Mouse (Mus musculus): ENCODE data around the gene Orai1. TPM values are rescaled to one million over a fixed set of nuclear protein-coding genes. Genes with fewer than 3 reads are reported as not detected.

Orai1 gene
- polyA plus RNA-seq, 1 experiment: 10.8 TPM

DNA sequence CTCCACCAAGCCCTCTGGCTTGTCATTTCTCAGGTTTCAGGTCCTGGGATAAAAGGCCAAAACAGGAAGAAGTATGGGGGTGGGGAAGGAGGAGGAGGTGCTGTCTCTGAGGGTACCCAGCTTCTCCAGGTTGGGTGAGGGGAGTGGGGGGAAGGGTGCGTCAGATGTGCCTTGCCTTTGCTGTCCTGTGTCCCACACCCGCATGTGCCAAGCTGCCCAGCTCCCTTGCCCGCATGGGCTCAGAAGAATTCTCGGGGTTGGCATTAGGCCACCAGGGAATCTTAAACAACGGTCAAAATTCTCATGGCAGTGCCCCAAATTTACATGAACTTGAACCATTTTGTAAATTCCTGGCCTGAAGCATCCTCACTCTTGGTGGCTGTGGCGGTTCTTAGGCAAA is 11.5 kb downstream of the Orai1 start:
- no peak overlapping the region for H3K4me3 ChIP-seq (ENCODE audit: insufficient read depth, poor library complexity, severe bottlenecking)
- H3ac ChIP-seq (ENCODE audit: control insufficient read depth, insufficient read length, low read depth): no peak overlapping the region
- H3K79me2 ChIP-seq (ENCODE audit: control insufficient read depth, insufficient read depth): no peaks in the 10 kb centered on the region
- no peaks in the 10 kb centered on the region for H3K27me3 ChIP-seq (ENCODE audit: control insufficient read depth, insufficient read depth, insufficient read length)
- no peaks in the 10 kb centered on the region for H3K36me3 ChIP-seq (ENCODE audit: control insufficient read depth, insufficient read depth)
- H3K79me3 ChIP-seq (ENCODE audit: low read depth): no peaks in the 10 kb centered on the region
- TF ChIP-seq USF1 (IDR thresholded peaks at IDR 0.05; ENCODE audit: low read depth) (no peak), MYOD1 (IDR thresholded peaks at IDR 0.05; ENCODE audit: control insufficient read depth, insufficient read length, low read depth) (no peak), MYOG (IDR thresholded peaks at IDR 0.05; ENCODE audit: control insufficient read depth, extremely low read depth, insufficient read length) (no peak), CEBPB (IDR thresholded peaks at IDR 0.05; ENCODE audit: low read depth) (no peak), MAX (IDR thresholded peaks at IDR 0.05) (no peak), FOSL1 (IDR thresholded peaks at IDR 0.05; ENCODE audit: insufficient read depth, low read length, poor library complexity, severe bottlenecking) (no peak)

DNA sequence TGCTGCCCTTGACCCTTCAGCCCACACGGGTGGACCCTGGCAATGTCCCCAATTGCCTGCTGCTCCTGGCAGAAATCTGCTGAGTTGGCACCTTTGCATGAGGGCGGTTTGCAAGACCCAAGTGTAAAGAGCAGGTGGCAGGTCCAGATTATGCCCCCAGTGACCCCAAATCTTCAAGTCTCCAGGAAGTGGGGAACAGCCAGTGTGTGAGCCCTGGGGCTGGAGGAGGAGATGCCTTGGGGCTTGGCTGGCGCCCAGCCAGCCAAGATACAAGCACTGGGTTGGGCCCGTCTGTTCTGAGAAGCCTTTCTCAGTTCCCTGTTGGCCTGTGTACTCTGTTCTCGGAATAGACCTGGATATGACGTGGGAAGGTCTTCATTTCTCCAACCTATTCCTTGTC is 12.6 kb downstream of the Orai1 start:
- H3K4me3 ChIP-seq (ENCODE audit: insufficient read depth, poor library complexity, severe bottlenecking): no peak overlapping the region
- H3K79me2 ChIP-seq (ENCODE audit: control insufficient read depth, insufficient read depth): no peaks in the 10 kb centered on the region
- H3K79me3 ChIP-seq (ENCODE audit: low read depth): no peaks in the 10 kb centered on the region
- no peak overlapping the region for H3ac ChIP-seq (ENCODE audit: control insufficient read depth, insufficient read length, low read depth)
- TF ChIP-seq MYOG (IDR thresholded peaks at IDR 0.05; ENCODE audit: control insufficient read depth, extremely low read depth, insufficient read length) (no peak), MYOD1 (IDR thresholded peaks at IDR 0.05; ENCODE audit: control insufficient read depth, insufficient read length, low read depth) (no peak), CTCF (IDR thresholded peaks at IDR 0.05; ENCODE audit: control insufficient read depth, insufficient read depth, insufficient read length) (no peak), CEBPB (IDR thresholded peaks at IDR 0.05; ENCODE audit: low read depth) (no peak), FOSL1 (IDR thresholded peaks at IDR 0.05; ENCODE audit: insufficient read depth, low read length, poor library complexity, severe bottlenecking) (no peak), USF1 (IDR thresholded peaks at IDR 0.05; ENCODE audit: low read depth) (no peak), MAX (IDR thresholded peaks at IDR 0.05) (no peak)
- H3K36me3 ChIP-seq (ENCODE audit: control insufficient read depth, insufficient read depth): no peaks in the 10 kb centered on the region
- H3K27me3 ChIP-seq (ENCODE audit: control insufficient read depth, insufficient read depth, insufficient read length): no peaks in the 10 kb centered on the region

DNA sequence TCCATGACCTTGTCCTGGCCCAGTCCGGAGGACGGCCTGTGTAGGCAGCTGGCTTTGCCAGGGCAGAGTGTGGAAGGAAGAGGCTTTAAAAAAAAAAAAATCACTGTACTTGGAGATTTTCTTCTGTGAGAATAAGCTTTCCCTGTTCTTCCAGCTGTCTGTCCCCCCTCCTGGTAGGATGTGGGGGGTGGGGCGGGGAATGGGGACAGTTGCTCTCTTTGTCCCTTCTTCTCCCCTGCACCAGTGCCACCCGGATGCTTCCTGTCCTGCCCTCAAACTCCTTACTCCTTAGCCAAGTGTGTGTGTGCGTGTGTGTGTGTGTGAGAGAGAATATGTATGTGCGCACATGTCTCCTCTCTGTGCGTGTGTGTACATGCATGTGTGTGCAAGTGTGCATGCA is 14.9 kb downstream of the Orai1 start:
- Histone ChIP-seq H3K27me3 (ENCODE audit: control insufficient read depth, insufficient read depth, insufficient read length) (no peaks in the 10 kb centered on the region), H3K79me3 (ENCODE audit: low read depth) (no peaks in the 10 kb centered on the region), H3K4me3 (ENCODE audit: insufficient read depth, poor library complexity, severe bottlenecking) (no peak overlapping the region)

DNA sequence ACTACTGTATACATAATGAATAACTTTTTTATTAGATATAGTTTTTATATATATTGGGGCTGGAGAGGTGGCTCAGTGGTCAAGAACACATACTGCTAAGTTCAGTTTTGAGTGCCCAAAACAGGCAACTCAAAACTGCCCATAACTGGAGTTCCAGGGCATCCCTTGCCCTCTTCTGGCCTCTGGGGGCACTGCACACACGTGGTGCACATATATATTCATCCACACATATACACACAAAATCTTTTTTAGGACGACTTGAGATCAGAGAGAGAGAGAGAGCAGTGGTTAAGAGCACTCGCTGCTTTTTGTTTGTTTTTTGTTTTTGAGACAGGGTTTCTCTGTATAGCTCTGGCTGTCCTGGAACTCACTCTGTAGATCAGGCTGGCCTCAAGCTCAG is 16.4 kb downstream of the Orai1 start:
- Histone ChIP-seq H3K27me3 (ENCODE audit: control insufficient read depth, insufficient read depth, insufficient read length) (no peaks in the 10 kb centered on the region), H3K4me3 (ENCODE audit: insufficient read depth, poor library complexity, severe bottlenecking) (no peak overlapping the region), H3K79me2 (ENCODE audit: control insufficient read depth, insufficient read depth) (no peaks in the 10 kb centered on the region), H3K79me3 (ENCODE audit: low read depth) (no peaks in the 10 kb centered on the region), H3ac (ENCODE audit: control insufficient read depth, insufficient read length, low read depth) (no peak overlapping the region), H3K36me3 (ENCODE audit: control insufficient read depth, insufficient read depth) (no peaks in the 10 kb centered on the region)
- TF ChIP-seq MYOD1 (IDR thresholded peaks at IDR 0.05; ENCODE audit: control insufficient read depth, insufficient read length, low read depth) (no peak), USF1 (IDR thresholded peaks at IDR 0.05; ENCODE audit: low read depth) (no peak), MAX (IDR thresholded peaks at IDR 0.05) (no peak), CEBPB (IDR thresholded peaks at IDR 0.05; ENCODE audit: low read depth) (no peak), CTCF (IDR thresholded peaks at IDR 0.05; ENCODE audit: control insufficient read depth, insufficient read depth, insufficient read length) (no peak), FOSL1 (IDR thresholded peaks at IDR 0.05; ENCODE audit: insufficient read depth, low read length, poor library complexity, severe bottlenecking) (no peak), MYOG (IDR thresholded peaks at IDR 0.05; ENCODE audit: control insufficient read depth, extremely low read depth, insufficient read length) (no peak)

More for the DNA sequence above, 14.9 kb downstream of the Orai1 start:
- H3K79me2 ChIP-seq (ENCODE audit: control insufficient read depth, insufficient read depth): no peaks in the 10 kb centered on the region
- no peaks in the 10 kb centered on the region for H3K36me3 ChIP-seq (ENCODE audit: control insufficient read depth, insufficient read depth)
- no peak overlapping the region for H3ac ChIP-seq (ENCODE audit: control insufficient read depth, insufficient read length, low read depth)
- no peak for TF ChIP-seq MYOG (IDR thresholded peaks at IDR 0.05; ENCODE audit: control insufficient read depth, extremely low read depth, insufficient read length)
- no peak for TF ChIP-seq USF1 (IDR thresholded peaks at IDR 0.05; ENCODE audit: low read depth)
- TF ChIP-seq CEBPB (IDR thresholded peaks at IDR 0.05; ENCODE audit: low read depth): no peak
- TF ChIP-seq CTCF (IDR thresholded peaks at IDR 0.05; ENCODE audit: control insufficient read depth, insufficient read depth, insufficient read length): no peak
- TF ChIP-seq FOSL1 (IDR thresholded peaks at IDR 0.05; ENCODE audit: insufficient read depth, low read length, poor library complexity, severe bottlenecking): no peak
- TF ChIP-seq MAX (IDR thresholded peaks at IDR 0.05): no peak
- TF ChIP-seq MYOD1 (IDR thresholded peaks at IDR 0.05; ENCODE audit: control insufficient read depth, insufficient read length, low read depth): no peak

DNA sequence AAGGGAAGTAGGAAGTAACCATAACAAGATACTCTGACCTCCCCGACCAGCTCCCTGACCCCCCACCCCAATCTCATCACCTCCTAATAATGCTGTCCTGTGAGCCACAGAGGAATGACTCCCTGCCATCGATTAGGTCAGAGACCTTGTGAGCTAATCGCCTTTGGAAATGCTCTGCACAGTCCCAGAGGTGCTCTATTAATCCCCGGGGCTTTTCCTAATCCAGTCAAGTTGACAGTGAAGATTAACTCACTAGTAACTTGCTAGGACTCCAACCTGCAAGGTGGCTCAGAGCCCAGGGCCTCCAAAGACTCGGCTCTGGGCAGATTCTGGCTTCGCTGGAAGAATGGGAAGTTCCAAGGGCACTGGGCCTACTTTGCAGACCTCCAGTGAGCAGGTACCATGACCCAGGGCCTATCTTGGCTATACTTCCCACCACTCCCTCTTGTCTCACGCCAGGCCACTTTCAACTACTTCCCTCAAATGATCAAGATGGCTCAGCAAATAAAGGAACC is 18.8 kb downstream of the Orai1 start:
- Histone ChIP-seq H3K4me3 (ENCODE audit: insufficient read depth, poor library complexity, severe bottlenecking) (no peak overlapping the region), H3K79me2 (ENCODE audit: control insufficient read depth, insufficient read depth) (no peaks in the 10 kb centered on the region), H3K79me3 (ENCODE audit: low read depth) (no peaks in the 10 kb centered on the region), H3K27me3 (ENCODE audit: control insufficient read depth, insufficient read depth, insufficient read length) (no peaks in the 10 kb centered on the region), H3ac (ENCODE audit: control insufficient read depth, insufficient read length, low read depth) (no peak overlapping the region), H3K36me3 (ENCODE audit: control insufficient read depth, insufficient read depth) (no peaks in the 10 kb centered on the region)
- TF ChIP-seq MAX (IDR thresholded peaks at IDR 0.05): no peak
- TF ChIP-seq USF1 (IDR thresholded peaks at IDR 0.05; ENCODE audit: low read depth): no peak
- TF ChIP-seq MYOD1 (IDR thresholded peaks at IDR 0.05; ENCODE audit: control insufficient read depth, insufficient read length, low read depth): no peak
- no peak for TF ChIP-seq MYOG (IDR thresholded peaks at IDR 0.05; ENCODE audit: control insufficient read depth, extremely low read depth, insufficient read length)
- TF ChIP-seq FOSL1 (IDR thresholded peaks at IDR 0.05; ENCODE audit: insufficient read depth, low read length, poor library complexity, severe bottlenecking): no peak
- TF ChIP-seq CTCF (IDR thresholded peaks at IDR 0.05; ENCODE audit: control insufficient read depth, insufficient read depth, insufficient read length): no peak
- TF ChIP-seq CEBPB (IDR thresholded peaks at IDR 0.05; ENCODE audit: low read depth): no peak

DNA sequence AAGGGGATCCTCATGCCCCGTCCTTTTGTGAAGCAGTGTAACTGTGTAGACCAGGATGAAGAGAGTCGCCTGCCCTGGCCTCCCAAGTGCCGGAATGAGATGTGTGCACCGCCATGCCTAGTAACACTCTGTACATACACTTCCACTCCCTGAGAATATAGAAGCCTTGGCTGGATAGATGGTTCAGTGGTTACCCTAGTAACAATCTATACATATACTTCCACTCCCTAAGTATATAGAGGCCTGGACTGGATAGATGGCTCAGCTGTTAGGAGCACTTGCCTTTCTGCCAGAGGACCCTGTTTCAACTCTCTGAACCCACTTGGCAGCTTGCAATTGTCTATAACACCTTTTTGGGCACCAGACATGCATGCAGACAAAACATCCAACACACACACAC is 20.2 kb downstream of the Orai1 start:
- Histone ChIP-seq H3ac (ENCODE audit: control insufficient read depth, insufficient read length, low read depth) (no peak overlapping the region), H3K79me2 (ENCODE audit: control insufficient read depth, insufficient read depth) (no peaks in the 10 kb centered on the region), H3K36me3 (ENCODE audit: control insufficient read depth, insufficient read depth) (no peaks in the 10 kb centered on the region), H3K27me3 (ENCODE audit: control insufficient read depth, insufficient read depth, insufficient read length) (no peaks in the 10 kb centered on the region), H3K4me3 (ENCODE audit: insufficient read depth, poor library complexity, severe bottlenecking) (no peak overlapping the region), H3K79me3 (ENCODE audit: low read depth) (no peaks in the 10 kb centered on the region)
- TF ChIP-seq USF1 (IDR thresholded peaks at IDR 0.05; ENCODE audit: low read depth) (no peak), MYOG (IDR thresholded peaks at IDR 0.05; ENCODE audit: control insufficient read depth, extremely low read depth, insufficient read length) (no peak), CTCF (IDR thresholded peaks at IDR 0.05; ENCODE audit: control insufficient read depth, insufficient read depth, insufficient read length) (no peak)

Measured in C2C12 (cell line).